Mouse (Mus musculus) hindbrain, embryonic 16.5 days (tissue): Measurements from ENCODE around the gene Tm7sf3. TPM values are rescaled to one million over a fixed set of nuclear protein-coding genes. Genes with fewer than 3 reads are reported as not detected.

ENCODE experiments used
- ATAC-seq: fragments of 200-750 bp; cut with Nextera tagmentation; 2 replicates; pipeline ENCODE4 v1.8.0; 2017; ENCODE audit warnings: moderate TSS enrichment, moderate library complexity
- H3K27ac ChIP-seq: fragments of 300-500 bp; sonication (generic); 2 replicates; pipeline ENCODE4 v1.5.1; 2014; ENCODE audit warnings: low read depth, mild to moderate bottlenecking, control low read depth, low read length, moderate library complexity
- H3K27me3 ChIP-seq: fragments of 300-500 bp; sonication (generic); replicated peaks from 2 replicates; pipeline ENCODE4 v1.6.1; 2014; ENCODE audit warnings: low read length; ENCODE audit not compliant: control insufficient read depth, insufficient read depth
- H3K36me3 ChIP-seq: fragments of 300-500 bp; sonication (generic); 2 replicates; pipeline ENCODE4 v1.6.1; 2014; ENCODE audit warnings: mild to moderate bottlenecking, low read length, moderate library complexity, mixed read lengths; ENCODE audit not compliant: control insufficient read depth, insufficient read depth
- H3K4me1 ChIP-seq: fragments of 300-500 bp; sonication (generic); 2 replicates; pipeline ENCODE4 v1.6.1; 2014; ENCODE audit warnings: low read depth, low read length; ENCODE audit not compliant: control insufficient read depth, insufficient read depth
- H3K4me2 ChIP-seq: fragments of 300-500 bp; sonication (generic); 2 replicates; pipeline ENCODE4 v1.6.1; 2014; ENCODE audit warnings: mild to moderate bottlenecking, low read length, control low read depth, moderate library complexity
- H3K4me3 ChIP-seq: fragments of 300-500 bp; sonication (generic); 2 replicates; pipeline ENCODE4 v1.5.1; 2014; ENCODE audit warnings: mild to moderate bottlenecking, low read length, control low read depth, moderate library complexity
- H3K9ac ChIP-seq: fragments of 300-500 bp; sonication (generic); 2 replicates; pipeline ENCODE4 v1.6.1; 2014; ENCODE audit warnings: low read depth, mild to moderate bottlenecking, control low read depth, low read length, moderate library complexity
- H3K9me3 ChIP-seq: fragments of 300-500 bp; sonication (generic); 2 replicates; pipeline ENCODE4 v1.6.1; 2014; ENCODE audit warnings: mild to moderate bottlenecking, low read length, moderate library complexity; ENCODE audit not compliant: control insufficient read depth
- WGBS: fragments of 180-500 bp; shearing (Covaris S2); extraction: QIAGEN DNeasy Blood & Tissue Kit; methylation state at CpG from one replicate; pipeline ENCODE4 v1.1.7; 2014; 5-methylcytosine and 5-hydroxymethylcytosine counted together
- polyA plus RNA-seq: library from polyadenylated mRNA; unstranded; fragments of >200 nt; fragmentation: Nextera tagmentation; extraction: Ambion mirVana; gene quantifications from 2 replicates; pipeline ENCODE4 v1.2.1, GENCODE M21; 2015

Tm7sf3 gene
- polyA plus RNA-seq, 1 experiment from 2014 or later = 35.5 TPM

DNA sequence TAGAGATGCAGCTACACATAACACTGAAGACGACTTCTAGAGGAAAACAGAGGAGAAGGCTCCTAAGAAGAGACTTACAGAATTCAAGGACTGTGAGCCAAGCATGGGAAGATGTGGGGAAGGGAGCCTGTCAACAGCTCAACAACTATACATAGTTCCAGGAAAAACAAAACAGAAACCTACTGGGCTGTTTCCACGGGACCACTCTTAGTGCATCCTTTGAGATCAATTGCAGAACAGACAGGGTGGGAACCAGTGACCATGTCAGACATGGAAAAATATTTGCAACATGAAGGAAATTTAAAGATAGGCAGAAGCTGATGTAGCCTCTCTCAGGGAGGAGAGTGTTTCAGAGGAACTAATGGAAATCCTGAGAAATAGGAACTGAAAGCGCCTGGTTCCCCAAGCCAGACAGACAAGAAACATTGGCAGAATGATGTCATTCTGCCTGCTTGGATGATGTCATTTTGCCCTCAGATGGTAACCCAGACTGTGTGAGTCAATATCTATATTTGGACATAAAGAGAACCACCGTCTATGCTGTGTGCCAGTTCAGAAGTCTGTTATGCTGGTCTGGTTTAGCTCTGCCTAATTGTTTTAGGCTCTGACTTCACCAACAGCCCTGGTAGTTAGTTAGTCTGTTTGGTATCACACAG is 32.4 kb upstream of the Tm7sf3 start:
- Histone ChIP-seq H3K27ac (no peak overlapping the region), H3K36me3 (no peaks in the 10 kb centered on the region), H3K27me3 (no peaks in the 10 kb centered on the region), H3K4me2 (no peak overlapping the region), H3K4me1 (no peaks in the 10 kb centered on the region), H3K4me3 (no peak overlapping the region), H3K9me3 (peaks cover 7% of the 10 kb centered on the region), H3K9ac (no peak overlapping the region)
- no peak for ATAC-seq
- WGBS = 80% methylated on average over 4 of the region's 4 CpGs

GRCm38 (mm10) chr6:146674420-146674819 is 31.8 kb upstream of the Tm7sf3 start:
- ATAC-seq = no peak
- no peak overlapping the region for H3K27ac ChIP-seq
- H3K4me1 ChIP-seq = no peaks in the 10 kb centered on the region
- no peak overlapping the region for H3K4me2 ChIP-seq
- 89% methylated on average over 8 of the region's 8 CpGs for WGBS
- H3K36me3 ChIP-seq = no peaks in the 10 kb centered on the region
- 0 out of 2 replicates have a peak, but pooled peaks cover 4% of the 10 kb centered on the region for H3K9me3 ChIP-seq
- no peak overlapping the region for H3K4me3 ChIP-seq
- H3K9ac ChIP-seq = no peak overlapping the region
- no peaks in the 10 kb centered on the region for H3K27me3 ChIP-seq

- no peaks in the 10 kb centered on the region for H3K36me3 ChIP-seq
- no peak overlapping the region for H3K9ac ChIP-seq
- H3K4me2 ChIP-seq = no peak overlapping the region
- H3K27me3 ChIP-seq = no peaks in the 10 kb centered on the region
- ATAC-seq = no peak
- H3K9me3 ChIP-seq = 0 out of 2 replicates have a peak, but pooled peaks cover 4% of the 10 kb centered on the region
- H3K4me1 ChIP-seq = no peaks in the 10 kb centered on the region
- no peak overlapping the region for H3K27ac ChIP-seq
- no peak overlapping the region for H3K4me3 ChIP-seq
- WGBS = 84% methylated on average over 4 of the region's 4 CpGs
Observed at GRCm38 (mm10) chr6:146673696-146674095, 31.1 kb upstream of the Tm7sf3 start.

DNA sequence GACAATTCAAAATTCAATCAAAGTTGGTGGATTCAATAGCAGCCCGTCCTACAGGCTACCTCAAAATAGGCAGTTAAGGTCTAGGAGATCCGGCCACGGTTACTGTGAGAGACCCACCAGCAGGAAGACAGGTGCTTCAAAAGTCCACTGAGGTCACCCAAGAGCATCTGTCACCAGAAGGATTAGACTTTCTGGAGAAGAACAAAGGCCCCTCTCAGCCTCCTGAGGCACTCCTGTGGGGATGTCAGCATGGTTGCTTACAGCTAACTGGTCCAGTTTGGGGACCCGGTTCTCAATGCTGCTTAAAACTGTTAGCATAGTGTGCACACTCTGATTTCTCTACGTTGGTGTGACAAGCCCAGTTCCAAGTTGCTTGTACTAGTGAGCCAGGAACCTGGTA is 29.5 kb upstream of the Tm7sf3 start:
- no peak overlapping the region for H3K4me3 ChIP-seq
- no peak overlapping the region for H3K27ac ChIP-seq
- H3K36me3 ChIP-seq = no peaks in the 10 kb centered on the region
- no peak overlapping the region for H3K9ac ChIP-seq
- no peak overlapping the region for H3K4me2 ChIP-seq
- H3K27me3 ChIP-seq = no peaks in the 10 kb centered on the region
- 67% methylated on average over 5 of the region's 5 CpGs for WGBS
- H3K4me1 ChIP-seq = no peaks in the 10 kb centered on the region
- H3K9me3 ChIP-seq = 0 out of 2 replicates have a peak, but pooled peaks cover 4% of the 10 kb centered on the region
- ATAC-seq = no peak

DNA sequence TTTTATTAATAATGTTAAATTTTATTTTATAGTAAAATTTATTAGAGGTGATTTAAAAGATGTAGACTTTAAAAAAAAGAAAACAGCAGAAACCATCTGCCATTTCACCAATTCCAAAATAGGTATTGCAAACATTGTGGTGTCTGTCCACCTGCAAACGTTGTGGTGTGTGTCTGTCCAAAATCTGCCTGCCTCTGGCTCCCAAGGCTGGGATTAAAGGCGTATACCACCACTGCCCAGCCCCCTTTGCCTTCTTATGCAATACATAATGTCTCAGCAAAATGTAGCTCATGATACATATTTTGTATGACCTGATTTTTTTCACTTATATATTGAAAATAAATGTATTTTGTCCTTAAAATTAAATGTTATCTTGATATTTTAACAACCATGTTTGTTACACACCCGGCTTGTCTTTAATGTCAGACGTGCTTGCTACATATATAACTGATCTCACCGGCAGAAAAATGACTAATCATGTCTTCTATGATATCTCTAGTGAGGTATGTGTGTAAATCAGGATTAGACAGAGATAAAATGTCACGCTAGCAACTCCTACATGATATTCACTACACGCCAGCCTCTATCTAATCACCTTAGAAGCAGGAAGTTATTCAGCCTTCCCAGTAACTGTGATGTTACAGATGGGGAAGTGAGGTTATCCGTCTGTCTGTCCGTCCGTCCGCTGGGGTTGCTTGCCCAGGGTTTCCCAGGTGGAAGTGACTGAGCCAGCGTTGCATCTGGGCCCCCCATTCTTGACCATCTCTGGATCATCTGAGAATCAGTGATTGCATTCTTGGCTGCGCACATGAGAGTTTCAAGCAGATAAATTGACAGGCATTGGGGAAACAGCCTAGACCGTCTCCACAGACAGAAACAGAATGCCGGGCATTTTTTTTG is 28.6 kb upstream of the Tm7sf3 start:
- Histone ChIP-seq H3K4me3 (no peak overlapping the region), H3K9me3 (0 out of 2 replicates have a peak, but pooled peaks cover 4% of the 10 kb centered on the region), H3K36me3 (no peaks in the 10 kb centered on the region), H3K9ac (no peak overlapping the region), H3K4me2 (no peak overlapping the region), H3K27me3 (no peaks in the 10 kb centered on the region), H3K27ac (no peak overlapping the region), H3K4me1 (no peaks in the 10 kb centered on the region)
- ATAC-seq = no peak
- 90% methylated on average over 15 of the region's 15 CpGs for WGBS

DNA sequence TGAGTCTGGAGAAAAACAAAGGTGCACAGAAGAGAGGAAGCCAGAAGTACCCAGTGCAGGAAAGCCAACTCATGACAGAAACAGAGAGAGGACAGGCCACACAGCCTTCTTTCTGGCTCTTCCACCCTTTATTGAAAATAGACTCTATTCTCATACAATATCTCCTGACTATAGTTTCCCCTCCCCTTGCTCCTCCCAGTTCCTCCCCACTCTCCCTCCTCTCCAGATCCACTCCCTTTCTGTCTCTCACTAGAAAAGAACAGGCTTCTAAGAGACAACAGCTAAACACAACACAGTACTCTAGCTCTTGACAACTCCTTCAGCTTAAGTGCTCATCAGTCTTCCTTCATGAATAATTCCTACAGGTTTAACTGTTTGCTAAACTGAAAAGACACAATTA is 26.0 kb upstream of the Tm7sf3 start:
- ATAC-seq = no peak
- Histone ChIP-seq H3K9ac (no peak overlapping the region), H3K4me1 (no peaks in the 10 kb centered on the region), H3K4me2 (no peak overlapping the region), H3K27ac (no peak overlapping the region), H3K27me3 (no peaks in the 10 kb centered on the region), H3K9me3 (0 out of 2 replicates have a peak, but pooled peaks cover 4% of the 10 kb centered on the region), H3K4me3 (no peak overlapping the region), H3K36me3 (no peaks in the 10 kb centered on the region)

DNA sequence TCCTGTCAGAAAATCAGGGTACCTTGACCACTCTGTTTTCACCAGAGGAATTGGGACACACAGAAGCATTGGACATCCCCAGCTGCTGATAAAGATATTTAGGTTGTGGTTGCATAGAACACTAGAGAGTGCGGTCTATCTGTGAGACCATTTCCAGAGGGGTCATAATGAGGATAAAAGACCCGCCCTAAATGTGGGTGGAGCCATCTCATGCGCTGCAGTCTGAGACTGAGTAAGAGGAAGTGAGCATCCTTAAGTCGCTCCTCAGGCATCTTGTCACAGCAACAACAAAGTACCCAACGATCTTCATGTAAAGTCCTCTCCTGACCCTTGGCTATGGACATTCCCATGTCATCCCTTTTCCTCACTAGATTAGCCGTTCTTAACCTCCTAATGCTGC is 24.2 kb upstream of the Tm7sf3 start:
- H3K27me3 ChIP-seq = no peaks in the 10 kb centered on the region
- no peak overlapping the region for H3K27ac ChIP-seq
- H3K9me3 ChIP-seq = 0 out of 2 replicates have a peak, but pooled peaks cover 4% of the 10 kb centered on the region
- WGBS = 86% methylated on average over 6 of the region's 6 CpGs
- no peak overlapping the region for H3K9ac ChIP-seq
- no peak for ATAC-seq
- no peak overlapping the region for H3K4me3 ChIP-seq
- no peaks in the 10 kb centered on the region for H3K36me3 ChIP-seq
- H3K4me1 ChIP-seq = no peaks in the 10 kb centered on the region
- no peak overlapping the region for H3K4me2 ChIP-seq

GRCm38 (mm10) chr6:146665408-146665807 is 22.8 kb upstream of the Tm7sf3 start:
- Histone ChIP-seq H3K9me3 (0 out of 2 replicates have a peak, but pooled peaks cover 3% of the 10 kb centered on the region), H3K36me3 (no peaks in the 10 kb centered on the region), H3K4me1 (no peaks in the 10 kb centered on the region), H3K9ac (no peak overlapping the region), H3K27me3 (no peaks in the 10 kb centered on the region), H3K4me2 (no peak overlapping the region), H3K27ac (no peak overlapping the region), H3K4me3 (no peak overlapping the region)
- ATAC-seq = no peak
- WGBS = 94% methylated on average over 2 of the region's 2 CpGs

- Histone ChIP-seq H3K4me2 (no peak overlapping the region), H3K27ac (no peak overlapping the region), H3K27me3 (no peaks in the 10 kb centered on the region), H3K4me3 (no peak overlapping the region), H3K9me3 (no peaks in the 10 kb centered on the region), H3K36me3 (no peaks in the 10 kb centered on the region), H3K4me1 (no peaks in the 10 kb centered on the region), H3K9ac (no peak overlapping the region)
- no peak for ATAC-seq
- WGBS = 95% methylated on average over 5 of the region's 5 CpGs
Observed at GRCm38 (mm10) chr6:146664917-146665316, 22.3 kb upstream of the Tm7sf3 start.
